11 mouse cellular contexts compared by ENCODE assay signal in genomic region chr12:73507105-73507504, GRCm38 (mm10). TPM values are rescaled to one million over a fixed set of nuclear protein-coding genes. Genes with fewer than 3 reads are reported as not detected.
A peak's percentile ranks its signal among the peaks of the same experiment; 100 is the strongest.
DNase-seq lines count a peak whose midpoint lies in the region; ATAC-seq and TF ChIP-seq lines count a peak whose summit lies in the region.
"Had no signal": no experiment of that assay in that cellular context is flagged by ENCODE, and none has a peak within 500 bp of the region (broad histone marks: within the 10 kb centered on the region; RNA-seq: fewer than 3 reads in every experiment).

No protein-coding gene starts in this region.

- no peak for ATAC-seq in intestine, embryonic 15.5 days

- H3K9me3 ChIP-seq in intestine, embryonic 15.5 days = no peaks in the 10 kb centered on the region

- TF ChIP-seq POLR2A in heart, adult 2 months (IDR thresholded peaks at IDR 0.05; ENCODE audit: insufficient read depth, low read depth, low read length) = no peak
- TF ChIP-seq POLR2A in thymus, adult 2 months (IDR thresholded peaks at IDR 0.05; ENCODE audit: control insufficient read depth, extremely low read depth, insufficient read depth, low read length, poor library complexity) = no peak

- H3K79me2 ChIP-seq in heart, adult 2 months (replicated peaks; ENCODE audit: control insufficient read depth, insufficient read depth, low read length) = no peaks in the 10 kb centered on the region

- TF ChIP-seq EP300 in heart, adult 2 months (IDR thresholded peaks at IDR 0.05; ENCODE audit: insufficient read depth, low read depth, low read length) = 0 out of 2 replicates have a peak, but pooled peaks have one; percentile 11

- intact Hi-C loops in heart, adult 2 months (cut with DNase I) = no loop called here

- H3K4me3 ChIP-seq in heart, adult 2 months = no peak overlapping the region
- H3K4me3 ChIP-seq in brown adipose tissue, adult 24 weeks (ENCODE audit: insufficient read depth, low read depth, low read length) = no peak overlapping the region
- H3K4me3 ChIP-seq in intestine, embryonic 15.5 days (replicated peaks) = no peak overlapping the region
- no peak overlapping the region for H3K4me3 ChIP-seq in thymus, adult 2 months (ENCODE audit: control insufficient read depth, insufficient read depth, low read length)

- 75% methylated on average over 14 of the region's 14 CpGs for WGBS in heart, adult 2 months
- 70% methylated on average over 14 of the region's 14 CpGs for WGBS in intestine, embryonic 15.5 days
- WGBS in thymus, adult 2 months = 86% methylated on average over 14 of the region's 14 CpGs

- H3K9ac ChIP-seq in heart, adult 2 months (ENCODE audit: low read depth, low read length) = no peak overlapping the region
- H3K9ac ChIP-seq in intestine, embryonic 15.5 days = no peak overlapping the region

- no peaks in the 10 kb centered on the region for H3K27me3 ChIP-seq in heart, adult 2 months (ENCODE audit: control insufficient read depth, insufficient read depth, low read length)
- H3K27me3 ChIP-seq in intestine, embryonic 15.5 days (replicated peaks) = no peaks in the 10 kb centered on the region
- no peaks in the 10 kb centered on the region for H3K27me3 ChIP-seq in thymus, adult 2 months (ENCODE audit: control insufficient read depth, insufficient read depth, low read length)

- no peaks in the 10 kb centered on the region for H3K36me3 ChIP-seq in heart, adult 2 months (ENCODE audit: control insufficient read depth, insufficient read depth, low read length)
- no peaks in the 10 kb centered on the region for H3K36me3 ChIP-seq in intestine, embryonic 15.5 days
- no peaks in the 10 kb centered on the region for H3K36me3 ChIP-seq in thymus, adult 2 months (ENCODE audit: control insufficient read depth, insufficient read depth, low read length)

- H3K27ac ChIP-seq in heart, adult 2 months = no peak overlapping the region
- peak overlapping the region; percentile 46 for H3K27ac ChIP-seq in brown adipose tissue, adult 24 weeks (replicated peaks; ENCODE audit: low read depth, low read length)
- H3K27ac ChIP-seq in intestine, embryonic 15.5 days = no peak overlapping the region
- no peak overlapping the region for H3K27ac ChIP-seq in thymus, adult 2 months (ENCODE audit: control insufficient read depth, insufficient read depth, low read length)

- no peaks in the 10 kb centered on the region for H3K4me1 ChIP-seq in heart, adult 2 months (ENCODE audit: control insufficient read depth, insufficient read depth, low read length)
- H3K4me1 ChIP-seq in brown adipose tissue, adult 24 weeks (ENCODE audit: control insufficient read depth, insufficient read depth, insufficient read length, low read length) = no peaks in the 10 kb centered on the region
- H3K4me1 ChIP-seq in intestine, embryonic 15.5 days (replicated peaks) = no peaks in the 10 kb centered on the region
- no peaks in the 10 kb centered on the region for H3K4me1 ChIP-seq in thymus, adult 2 months (replicated peaks; ENCODE audit: control insufficient read depth, insufficient read depth, low read length)

- no peak for TF ChIP-seq CTCF in heart, adult 2 months (IDR thresholded peaks at IDR 0.05)
- TF ChIP-seq CTCF in thymus, adult 2 months (IDR thresholded peaks at IDR 0.05; ENCODE audit: borderline replicate concordance, control insufficient read depth, extremely low read depth, insufficient read depth, low read length, poor library complexity) = no peak

- peak overlapping the region; percentile 34; the same call in 1 of the 2 replicates for H3K4me2 ChIP-seq in intestine, embryonic 15.5 days (replicated peaks)

- DNase-seq in heart, adult 2 months = peak; percentile 19 to 22
- DNase-seq in heart, postnatal 4 days = no peak
- peak; percentile 37 for DNase-seq in lung, postnatal 25 days (ENCODE audit: low spot score)
- no peak for DNase-seq in embryo, embryonic 9.5 days (ENCODE audit: extremely low spot score)
- DNase-seq in thymus, adult 2 months = no peak
- no peak for DNase-seq in adrenal gland, adult 8-10 months
- DNase-seq: cerebellum, postnatal 14 days had no signal

RNA-seq across cellular contexts. Expression of gene Tmem30b, which starts 39.1 kb away (rescaled TPM):
- under 1 TPM; 0.18 TPM for total RNA-seq in heart, adult 2 months (2021)
- 0.12 and 0.64 TPM in 2 replicates for polyA plus RNA-seq in heart, adult 2 months (2012; rRNA removed)
- total RNA-seq in heart, postnatal 4 days (2021) = under 1 TPM; 0.31 to 0.32 TPM
- 0.55 TPM in 1 of 2 replicates, not detected in the other for polyA plus RNA-seq in brown adipose tissue, adult 24 weeks (2012; ENCODE audit: insufficient read depth, insufficient read length, missing spikeins)
- 63.4 and 67.5 TPM in 2 replicates for polyA plus RNA-seq in intestine, embryonic 15.5 days (2015; fragmentation: Nextera tagmentation; extraction: Ambion mirVana)
- 4.1 and 4.3 TPM in 2 replicates for polyA plus RNA-seq in thymus, adult 2 months (2012; rRNA removed)
- under 1 TPM in 1 of 4 experiments, not detected in 3; 0.09 TPM for total RNA-seq in adrenal gland, adult 8-10 months (2022)
- total RNA-seq: granulocyte monocyte progenitor cell, adult 5-6 weeks had no signal
- polyA plus RNA-seq: C2C12 had no signal

Comparison
In these comparisons a context has a peak if more than half of its experiments do, and no peak if none do; other contexts are left out.
1. DNase-seq: peak in heart, adult 2 months (2 of 2) and lung, postnatal 25 days (single experiment); none in heart, postnatal 4 days (single experiment), embryo, embryonic 9.5 days (single experiment), thymus, adult 2 months (single experiment) and adrenal gland, adult 8-10 months (single experiment).
2. RNA of gene Tmem30b, which starts 39.1 kb away (polyA plus RNA-seq): 63.4 to 67.5 TPM in intestine, embryonic 15.5 days; 4.1 to 4.3 TPM in thymus, adult 2 months, 0.12 to 0.64 TPM in heart, adult 2 months and 0.55 TPM in brown adipose tissue, adult 24 weeks; every median in the first group is over 10 times any median in the second.